Mouse (Mus musculus) gastrocnemius, adult 8-10 months (tissue): Measurements from ENCODE around the gene Cox15. TPM values are rescaled to one million over a fixed set of nuclear protein-coding genes. Genes with fewer than 3 reads are reported as not detected.

Experiments used
- DNase-seq, 2 experiments: peaks; one replicate each; pipeline ENCODE4 v3.0.0; 2022; ENCODE audit warnings: low spot score in 2 of 2
- total RNA-seq, 4 experiments: library from RNA; stranded (reverse); gene quantifications; 2 replicates each; pipeline ENCODE4 v1.2.4; 2022

Cox15 gene
- total RNA-seq, 4 experiments from 2014 or later, result 11.2 to 15.1 (median 13.3) TPM

- DNase-seq, result no peak
Observed at GRCm38 (mm10) chr19:43709317-43709716, 43.5 kb downstream of the Cox15 start.

GRCm38 (mm10) chr19:43708206-43708605, 44.6 kb downstream of the Cox15 start:
- DNase-seq, result no peak

- no peak for DNase-seq
Observed at GRCm38 (mm10) chr19:43704787-43705497, 47.9 kb downstream of the Cox15 start.

GRCm38 (mm10) chr19:43704211-43704610, 48.6 kb downstream of the Cox15 start:
- no peak for DNase-seq

GRCm38 (mm10) chr19:43699763-43700155, 53.0 kb downstream of the Cox15 start:
- DNase-seq, result no peak

GRCm38 (mm10) chr19:43699021-43699762, 53.6 kb downstream of the Cox15 start:
- DNase-seq, result no peak

- DNase-seq, result no peak
Observed at GRCm38 (mm10) chr19:43697666-43698370, 55.0 kb downstream of the Cox15 start.

- no peak for DNase-seq
Observed at GRCm38 (mm10) chr19:43695514-43695964, 57.3 kb downstream of the Cox15 start.

- no peak for DNase-seq
Observed at GRCm38 (mm10) chr19:43692815-43693214, 60.0 kb downstream of the Cox15 start.

- DNase-seq, result peak; percentile 92 to 95
Observed at GRCm38 (mm10) chr19:43689419-43690246, 63.2 kb downstream of the Cox15 start, which contains the start of gene Entpd7. Gene Entpd7, plus strand, starts transcription at chr19:43689672.

Other genes starting within 250 kb of the Cox15 start
- 100 to 1,000 TPM; 284 to 461 (median 369) TPM for gene Got1, start 228.4 kb downstream of the Cox15 start, total RNA-seq
- not detected for gene Nkx2-3, start 140.7 kb downstream of the Cox15 start, total RNA-seq
- 10 to 100 TPM; 26.4 to 36.4 (median 31.5) TPM for gene Slc25a28, start 78.1 kb downstream of the Cox15 start, total RNA-seq
- gene Entpd7, start 63.3 kb downstream of the Cox15 start, total RNA-seq, result 1 to 10 TPM in 2 of 4 experiments, under 1 TPM in 2; 0.67 to 1.1 (median 0.92) TPM
- gene Cutc, start within 50 bp of the Cox15 start, total RNA-seq, result 10 to 100 TPM; 15.2 to 22.9 (median 17.6) TPM
- gene Abcc2, start 29.2 kb upstream of the Cox15 start, total RNA-seq, result under 1 TPM in 1 of 4 experiments, not detected in 3; 0.11 TPM
- gene Dnmbp, start 187.2 kb upstream of the Cox15 start, total RNA-seq, result 10 to 100 TPM; 10.9 to 13.2 (median 12.2) TPM
- gene Cpn1, start 233.6 kb upstream of the Cox15 start, total RNA-seq, result under 1 TPM in 3 of 4 experiments, not detected in 1; 0.16 to 0.31 (median 0.17) TPM